Mouse (Mus musculus): ENCODE data around the gene Slc5a8. TPM values are rescaled to one million over a fixed set of nuclear protein-coding genes. Genes with fewer than 3 reads are reported as not detected.

Gene Slc5a8
- polyA plus RNA-seq, 1 experiment from 2014 or later: 39.2 TPM

DNA sequence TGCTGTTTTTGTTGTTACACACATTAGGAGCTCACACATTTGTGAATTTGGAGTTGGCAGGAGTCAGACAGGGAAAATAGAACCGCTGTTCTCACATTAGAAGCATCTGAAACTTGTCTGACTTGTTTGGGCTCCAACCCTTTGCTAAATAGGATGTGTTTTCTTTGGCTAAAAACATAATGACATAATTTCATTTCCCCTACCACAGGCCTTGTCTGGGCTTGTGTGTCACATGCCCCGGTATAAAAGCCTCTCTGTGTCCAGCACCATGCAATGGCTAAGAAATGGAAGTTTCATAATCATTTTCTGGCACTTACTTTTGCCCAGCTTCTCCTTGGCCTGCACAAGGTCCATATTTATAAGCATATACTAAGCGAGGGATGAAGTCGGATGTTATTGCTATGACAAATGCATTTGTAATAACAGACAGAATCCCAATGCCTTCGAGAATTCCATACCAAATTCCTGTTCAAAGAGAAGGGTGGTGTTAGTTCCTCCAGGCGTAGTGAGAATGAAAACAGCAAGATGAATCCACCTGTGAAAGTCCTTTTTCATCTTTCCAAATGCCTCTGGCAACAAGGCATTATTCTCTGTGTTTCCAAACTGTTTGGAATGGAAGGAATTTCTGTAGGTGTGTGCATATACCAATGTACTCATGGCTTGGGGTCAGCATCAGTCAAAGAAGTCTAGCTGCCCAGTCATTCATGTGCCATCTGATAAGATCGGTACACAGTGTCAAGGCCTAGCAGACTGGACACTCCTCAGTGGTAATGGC is 85.3 kb downstream of the Slc5a8 start:
- DNase-seq (ENCODE audit: low spot score) (peak; percentile 42), ATAC-seq (replicated peaks; ENCODE audit: low FRiP score, low read depth) (no peak)
- no peak for TF ChIP-seq CTCF (IDR thresholded peaks at IDR 0.05; ENCODE audit: low read depth)

DNA sequence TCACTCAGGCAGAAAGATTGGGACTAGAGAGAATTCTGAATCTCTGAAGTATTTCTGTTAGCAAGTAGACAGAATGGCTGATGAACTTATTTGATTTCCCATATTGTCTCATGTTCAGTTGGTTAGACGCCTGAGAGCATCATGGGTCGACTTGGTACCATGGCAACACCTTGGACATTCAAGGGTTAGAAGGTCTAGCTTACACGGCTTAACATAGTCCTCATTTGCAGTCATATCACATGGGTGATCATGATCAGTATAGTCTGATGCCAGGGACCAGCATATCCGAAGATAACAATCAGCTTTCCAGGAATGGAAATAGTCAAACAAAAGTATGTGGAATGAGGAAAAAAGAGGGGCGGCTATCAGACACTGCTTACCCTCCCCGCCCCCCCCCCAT is 93.1 kb downstream of the Slc5a8 start:
- no peaks in the 10 kb centered on the region for H3K4me1 ChIP-seq (replicated peaks; ENCODE audit: insufficient read depth, low read length)
- 82% methylated on average over 6 of the region's 6 CpGs for WGBS
- no peak for DNase-seq (ENCODE audit: low spot score)
- H3K4me3 ChIP-seq (replicated peaks; ENCODE audit: low read depth, low read length): no peak overlapping the region
- H3K9ac ChIP-seq (ENCODE audit: low read depth, low read length): no peak overlapping the region
- H3K27me3 ChIP-seq (ENCODE audit: insufficient read depth, low read length): no peaks in the 10 kb centered on the region
- no peaks in the 10 kb centered on the region for H3K9me3 ChIP-seq (replicated peaks; ENCODE audit: low read length)
- no peak for TF ChIP-seq CTCF (IDR thresholded peaks at IDR 0.05; ENCODE audit: low read depth)
- H3K36me3 ChIP-seq (ENCODE audit: insufficient read depth, low read length): no peaks in the 10 kb centered on the region
- no peak for ATAC-seq (replicated peaks; ENCODE audit: low FRiP score, low read depth)
- no peak overlapping the region for H3K27ac ChIP-seq
- no peak overlapping the region for H3K4me2 ChIP-seq (ENCODE audit: low read length)

More for the DNA sequence above, 85.3 kb downstream of the Slc5a8 start:
- H3K4me3 ChIP-seq (replicated peaks; ENCODE audit: low read depth, low read length): no peak overlapping the region
- H3K4me2 ChIP-seq (ENCODE audit: low read length): no peak overlapping the region
- H3K4me1 ChIP-seq (replicated peaks; ENCODE audit: insufficient read depth, low read length): no peaks in the 10 kb centered on the region
- no peaks in the 10 kb centered on the region for H3K9me3 ChIP-seq (replicated peaks; ENCODE audit: low read length)
- 74% methylated on average over 7 of the region's 7 CpGs for WGBS
- H3K27ac ChIP-seq: no peak overlapping the region
- H3K36me3 ChIP-seq (ENCODE audit: insufficient read depth, low read length): no peaks in the 10 kb centered on the region
- H3K9ac ChIP-seq (ENCODE audit: low read depth, low read length): no peak overlapping the region
- no peaks in the 10 kb centered on the region for H3K27me3 ChIP-seq (ENCODE audit: insufficient read depth, low read length)

Other genes starting within 250 kb of the Slc5a8 start
- gene Spic, start 201.0 kb upstream of the Slc5a8 start, polyA plus RNA-seq (2015; fragmentation: Nextera tagmentation; extraction: Ambion mirVana): 0.71 and 1.0 TPM in 2 replicates
- 186 and 194 TPM in 2 replicates for gene Arl1, start 155.1 kb upstream of the Slc5a8 start, polyA plus RNA-seq (2015; fragmentation: Nextera tagmentation; extraction: Ambion mirVana)
- gene Utp20, start 59.2 kb upstream of the Slc5a8 start, polyA plus RNA-seq (2015; fragmentation: Nextera tagmentation; extraction: Ambion mirVana): 12.4 and 14.7 TPM in 2 replicates

All from kidney, postnatal 0 days (tissue).